Mouse (Mus musculus) layer of hippocampus, postnatal 36 days (tissue): ENCODE results near the gene Srgn. TPM values are rescaled to one million over a fixed set of nuclear protein-coding genes. Genes with fewer than 3 reads are reported as not detected.
"Not testable (repeated sequence)": the region's sequence is repeated elsewhere in the genome, so short reads cannot be mapped to it uniquely, and the experiment has no call there.

ENCODE experiments used
- DNase-seq, 2 experiments: peaks; one replicate each; pipeline ENCODE4 v3.0.0; 2022
- total RNA-seq, 2 experiments: library from RNA; stranded (reverse); gene quantifications; 2 replicates each; pipeline ENCODE4 v1.2.3; 2021

Gene Srgn
- total RNA-seq, 2 experiments from 2014 or later, result 8.4 to 8.5 TPM

DNA sequence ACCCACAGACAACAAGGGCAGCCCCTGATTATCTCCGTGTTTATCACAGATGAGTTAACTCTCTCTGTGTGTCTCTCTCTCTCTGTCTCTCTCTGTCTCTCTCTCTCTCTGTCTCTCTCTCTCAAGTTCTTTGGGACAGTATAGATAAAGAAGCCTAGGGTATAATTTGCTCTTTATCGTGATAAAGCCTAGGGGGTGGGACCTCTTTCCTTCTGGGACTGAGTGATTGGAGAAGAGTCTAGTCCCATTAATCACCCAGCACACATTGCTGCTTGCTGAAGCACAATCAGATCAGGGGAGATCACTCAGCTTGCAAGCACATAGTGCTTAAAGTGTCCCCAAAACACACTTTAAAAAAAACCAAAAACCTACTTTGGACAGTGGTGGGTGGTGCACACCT, 6.3 kb downstream of the Srgn start:
- no peak for DNase-seq

DNA sequence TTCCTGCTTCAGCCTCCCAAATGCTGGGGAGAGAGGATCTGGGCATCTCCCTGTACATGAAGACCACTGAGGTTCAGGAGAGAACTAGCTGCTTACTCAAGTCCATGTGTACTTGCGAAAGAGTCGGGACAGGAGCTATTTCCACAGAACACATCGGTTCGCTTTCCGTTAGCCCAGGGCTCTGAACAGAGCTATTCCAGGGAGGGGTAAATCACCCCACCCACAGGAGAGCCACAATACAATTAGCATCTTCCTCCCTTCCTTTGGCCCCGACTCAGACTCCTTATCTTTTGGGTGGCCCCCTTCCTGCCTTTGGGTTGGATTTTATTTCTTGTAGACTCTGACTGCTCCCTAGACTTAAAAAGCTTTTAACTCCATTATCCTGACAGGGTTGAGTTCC, 9.7 kb downstream of the Srgn start:
- no peak for DNase-seq

DNA sequence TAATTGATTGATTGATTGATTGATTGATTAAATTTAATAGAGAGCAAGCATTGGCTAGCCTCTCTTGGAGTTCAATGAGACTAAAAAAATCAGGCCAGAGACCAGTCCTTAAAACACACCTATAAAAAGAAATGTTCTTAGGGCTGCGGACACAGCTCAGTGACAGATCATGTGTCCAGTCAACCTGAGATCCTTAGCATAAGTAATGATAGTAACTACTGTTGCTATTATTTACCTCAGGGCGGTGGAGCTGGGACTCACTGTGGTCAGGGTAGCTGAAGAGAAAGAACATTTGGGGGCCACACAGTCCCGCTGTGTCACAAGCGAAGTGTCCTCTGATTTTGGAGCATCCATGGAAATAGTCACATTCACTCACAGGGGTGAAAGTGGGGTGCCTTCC, 14.4 kb downstream of the Srgn start:
- no peak for DNase-seq

DNA sequence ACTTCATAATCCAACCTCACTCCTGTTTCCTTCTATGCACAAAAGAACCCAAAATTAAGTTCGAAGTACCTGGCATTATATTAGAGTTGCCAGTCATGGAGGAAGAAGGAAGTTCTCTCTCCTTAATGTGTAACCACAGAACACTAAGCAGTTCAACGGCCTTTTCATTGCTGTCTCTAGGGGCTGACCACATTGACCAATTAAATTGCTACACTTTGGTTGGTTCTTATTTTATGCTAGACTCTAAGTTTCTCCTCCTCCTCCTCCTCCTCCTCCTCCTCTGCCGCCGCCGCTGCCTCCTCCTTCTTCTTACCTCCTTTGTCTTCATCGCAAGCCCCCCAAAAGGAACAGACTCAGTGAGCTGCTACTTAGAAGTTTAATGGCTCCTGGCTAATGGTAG, 15.7 kb downstream of the Srgn start:
- DNase-seq, result no peak

DNA sequence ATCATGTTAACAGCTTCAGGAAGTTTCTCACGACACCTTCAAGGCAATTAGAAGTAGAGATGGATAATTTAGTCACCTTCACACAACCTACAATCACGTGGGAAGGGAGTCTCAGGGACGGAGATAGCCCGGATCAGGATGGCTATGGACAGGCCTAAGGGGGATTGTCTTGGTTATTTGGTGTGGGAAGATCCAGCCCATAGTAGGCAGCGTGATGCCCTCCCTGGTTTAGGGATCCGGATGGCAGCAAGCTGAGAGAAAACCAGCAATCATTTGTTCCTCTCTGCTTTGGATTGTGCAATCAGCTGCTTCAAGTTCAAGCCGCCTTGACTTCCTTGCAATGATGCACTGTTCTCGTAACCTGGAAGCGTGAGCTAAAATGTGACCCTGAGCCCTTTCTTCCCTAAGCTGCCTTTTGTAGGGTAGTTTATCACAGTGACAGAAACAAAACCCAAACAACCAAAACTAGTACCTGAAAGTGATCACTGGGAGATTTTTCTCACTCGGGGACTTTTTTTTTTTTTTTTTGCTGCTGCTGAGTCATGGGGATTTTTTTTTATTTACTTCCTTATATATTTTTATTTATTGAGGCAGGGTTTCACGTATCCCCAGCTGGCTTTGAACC, 18.1 kb downstream of the Srgn start:
- DNase-seq, result no peak

DNA sequence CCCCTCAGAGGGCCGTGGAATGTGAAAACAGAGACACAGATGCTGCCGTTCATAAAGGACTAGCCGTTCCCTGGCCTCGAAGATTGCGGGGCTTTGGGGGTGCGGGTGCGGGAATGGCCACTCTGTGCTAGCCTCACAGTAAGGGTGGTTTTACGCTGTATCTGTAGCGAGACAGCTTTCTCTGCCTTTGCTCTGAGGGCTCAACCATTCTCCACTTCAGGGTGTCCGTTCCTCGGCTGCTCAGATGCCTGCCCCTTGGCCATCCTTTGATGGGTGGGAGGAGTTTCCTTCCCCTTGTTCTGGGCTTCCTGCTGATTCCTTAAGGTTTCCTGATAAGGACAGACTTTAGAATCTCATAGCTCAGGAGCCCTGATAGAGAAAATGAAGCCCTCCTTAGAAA, 18.8 kb downstream of the Srgn start:
- DNase-seq, result no peak

DNA sequence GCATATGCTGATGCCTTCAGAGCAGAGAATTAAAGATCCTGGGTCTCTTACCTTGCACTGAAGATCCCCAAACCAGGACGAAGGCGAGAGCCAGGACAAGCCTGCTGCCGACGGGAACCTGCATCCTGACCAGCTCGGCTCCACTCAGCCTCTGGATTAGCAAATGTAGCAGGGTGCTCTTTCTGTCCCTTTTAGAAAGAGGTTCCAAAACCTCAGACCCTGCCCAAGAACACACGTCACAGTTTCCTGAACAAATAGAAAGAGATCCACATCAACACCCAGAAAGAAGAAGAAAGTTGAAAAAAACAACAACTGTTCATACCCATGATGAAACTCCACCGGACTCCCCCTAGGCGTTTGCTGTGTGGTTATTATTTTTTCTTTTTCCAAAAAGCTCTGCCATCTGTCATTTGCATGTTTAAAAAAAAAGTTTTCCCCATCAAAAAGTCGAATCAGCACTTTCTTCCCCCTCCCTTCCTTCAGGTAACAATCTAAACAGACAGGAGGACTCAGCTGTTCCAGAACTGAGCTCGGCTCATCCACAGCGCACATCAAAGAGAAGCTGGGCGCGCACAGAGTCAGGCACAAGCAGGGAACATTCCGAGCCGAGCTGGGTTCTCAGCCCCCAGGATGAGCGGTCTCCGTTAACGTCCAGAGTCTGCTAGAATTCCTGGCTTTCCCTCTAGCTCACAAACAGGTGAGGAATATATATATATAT, 19.5 kb downstream of the Srgn start:
- no peak for DNase-seq

DNA sequence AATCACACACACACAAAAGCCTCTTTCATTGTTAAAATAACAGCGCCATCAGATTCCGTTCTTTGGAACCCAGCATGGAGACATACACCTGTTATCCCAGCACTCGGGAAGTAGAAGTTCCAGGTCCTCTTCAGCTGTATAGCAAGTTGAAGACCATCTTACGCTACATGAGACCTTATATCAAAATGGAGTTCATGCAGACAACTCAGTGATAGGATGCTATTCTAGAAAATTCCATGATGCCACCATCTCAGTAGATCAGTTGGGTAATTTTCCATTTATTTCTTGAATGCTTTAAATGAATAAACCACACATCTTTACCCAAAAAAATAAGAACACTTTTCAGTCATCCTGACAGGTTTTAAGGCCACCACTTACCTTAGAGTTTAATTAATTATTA, 20.2 kb downstream of the Srgn start:
- no peak for DNase-seq

DNA sequence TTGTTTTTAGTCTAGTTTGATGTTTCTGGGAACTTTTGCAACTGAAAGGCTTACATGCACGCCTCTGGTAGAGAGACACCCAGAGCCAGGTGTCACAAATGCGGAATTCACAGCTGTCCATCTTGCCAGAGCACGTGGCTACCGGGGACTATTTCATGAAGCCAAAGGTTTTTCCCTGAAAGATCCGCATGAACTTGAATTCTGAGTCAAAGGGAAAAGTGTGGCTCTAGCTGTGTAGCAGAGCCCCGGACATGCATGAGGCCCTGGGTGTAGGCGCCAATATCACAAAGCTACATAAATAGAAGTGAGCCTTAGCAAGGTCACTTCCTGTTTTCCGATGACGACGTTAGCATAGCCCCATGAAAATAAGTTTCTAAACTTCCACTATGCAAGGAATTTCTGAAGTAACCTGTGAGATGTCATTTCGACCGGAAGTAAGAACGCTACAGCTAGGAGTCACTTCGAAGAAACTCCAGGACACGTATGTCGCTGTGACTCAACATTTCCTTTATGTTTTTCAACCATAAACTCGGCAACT, 21.2 kb downstream of the Srgn start:
- DNase-seq, result no peak

DNA sequence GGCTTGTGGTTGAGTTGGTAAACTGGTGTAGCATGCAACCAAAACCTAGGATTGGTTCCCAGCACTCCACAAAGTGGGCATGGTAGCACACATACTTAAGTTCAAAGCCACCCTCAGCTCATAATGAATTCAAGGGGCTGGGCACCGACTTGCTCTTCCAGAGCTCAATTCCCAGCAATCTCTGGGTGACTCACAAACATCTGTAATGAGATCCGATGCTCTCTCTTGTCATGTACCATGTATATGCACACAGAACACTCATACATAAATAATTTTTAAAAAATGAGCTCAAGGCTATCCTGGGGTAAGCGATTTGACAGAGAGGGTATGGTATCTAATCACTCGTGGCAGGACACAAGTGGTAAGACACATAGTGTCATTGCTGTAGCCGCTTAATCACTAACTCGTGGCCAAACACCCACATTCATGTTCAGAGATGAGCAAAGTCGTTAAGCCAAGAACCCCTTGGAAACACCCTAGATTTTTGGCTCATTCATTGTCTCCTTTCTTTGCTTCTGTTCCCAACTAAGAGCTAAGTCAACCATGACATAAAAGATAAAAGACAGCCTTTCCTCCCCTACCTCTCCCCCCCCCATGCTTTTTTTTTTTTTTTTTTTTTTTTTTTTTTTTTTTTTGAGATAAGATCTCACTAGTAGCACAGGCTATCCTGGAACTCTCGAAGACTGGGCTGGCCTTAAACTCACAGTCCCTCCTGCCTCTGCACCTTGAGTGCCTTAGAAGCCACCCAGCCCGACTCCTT, 21.8 kb downstream of the Srgn start:
- no peak for DNase-seq

DNA sequence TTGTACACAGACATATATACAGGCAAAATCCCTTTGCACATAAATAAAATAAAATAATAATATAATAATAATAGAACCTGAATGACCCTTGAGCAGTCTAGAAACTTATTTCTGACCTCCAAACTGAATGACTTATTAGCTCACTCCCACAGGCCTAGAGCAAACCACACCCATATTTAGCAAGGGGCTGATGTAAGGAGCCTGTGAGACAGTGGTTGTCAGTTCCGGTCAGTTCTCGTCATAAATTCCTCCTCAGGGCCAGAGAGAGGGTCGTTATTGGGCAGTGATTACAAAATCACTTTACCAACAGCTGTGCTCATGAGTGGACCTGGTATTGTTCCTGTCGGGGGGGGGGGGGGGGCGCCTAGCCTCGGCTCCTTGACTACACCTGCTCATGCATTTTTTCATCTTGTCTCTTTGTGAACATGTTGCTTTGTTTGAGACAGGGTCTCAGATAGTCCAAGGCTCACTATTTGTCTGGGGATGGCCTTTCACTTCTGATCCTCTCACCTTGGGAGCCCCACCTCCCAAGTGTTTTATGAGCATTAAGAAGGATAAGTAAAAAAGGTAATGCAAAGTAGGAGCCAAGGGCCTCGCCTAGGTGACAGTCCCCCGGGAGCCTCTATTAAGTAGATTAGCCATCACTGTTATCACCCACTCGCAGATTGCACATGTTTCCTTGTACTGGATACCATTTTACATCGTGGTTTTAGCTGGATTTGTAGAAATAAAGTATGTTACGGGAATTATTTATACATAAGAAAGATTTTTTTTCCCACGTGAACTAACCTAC, 23.2 kb downstream of the Srgn start:
- DNase-seq, result no peak

DNA sequence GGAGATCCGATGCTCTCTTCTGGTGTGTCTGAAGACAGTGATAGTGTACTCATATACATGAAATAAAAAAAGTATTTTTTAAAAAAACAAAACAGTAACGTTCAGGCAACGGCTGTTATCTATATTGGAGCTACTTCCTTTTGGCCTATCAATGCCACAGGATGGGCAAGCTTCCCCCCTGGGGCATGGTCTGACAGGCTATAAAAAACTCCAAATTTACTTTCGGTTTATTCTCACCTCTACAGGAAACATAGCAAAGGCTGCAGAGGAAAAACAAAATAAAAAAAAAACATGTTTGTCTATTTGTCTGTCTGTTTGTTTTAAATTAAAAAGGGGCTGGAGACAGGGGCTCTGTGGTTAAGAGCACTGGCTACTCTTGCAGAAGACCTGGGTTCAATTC, 23.9 kb downstream of the Srgn start:
- DNase-seq, result no peak

DNA sequence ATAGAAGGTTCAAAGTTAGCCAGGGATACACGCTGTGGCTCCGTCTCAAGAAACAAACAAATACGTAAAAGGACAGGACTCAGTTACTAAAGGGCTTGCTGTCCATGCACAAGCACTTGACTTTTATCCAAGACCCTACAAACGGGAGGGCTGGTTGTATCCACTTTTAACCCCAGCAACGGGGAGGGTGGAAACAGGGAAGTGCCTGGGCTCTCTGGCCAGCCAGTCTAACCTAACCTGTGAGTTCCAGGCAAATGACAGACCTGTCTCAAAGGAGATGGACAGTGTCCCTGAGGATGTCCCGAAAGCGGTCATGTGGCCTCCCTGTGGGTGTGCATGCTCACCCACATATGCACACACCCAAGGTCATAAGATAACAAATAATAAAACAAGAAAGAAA, 25.3 kb downstream of the Srgn start:
- DNase-seq, result no peak

DNA sequence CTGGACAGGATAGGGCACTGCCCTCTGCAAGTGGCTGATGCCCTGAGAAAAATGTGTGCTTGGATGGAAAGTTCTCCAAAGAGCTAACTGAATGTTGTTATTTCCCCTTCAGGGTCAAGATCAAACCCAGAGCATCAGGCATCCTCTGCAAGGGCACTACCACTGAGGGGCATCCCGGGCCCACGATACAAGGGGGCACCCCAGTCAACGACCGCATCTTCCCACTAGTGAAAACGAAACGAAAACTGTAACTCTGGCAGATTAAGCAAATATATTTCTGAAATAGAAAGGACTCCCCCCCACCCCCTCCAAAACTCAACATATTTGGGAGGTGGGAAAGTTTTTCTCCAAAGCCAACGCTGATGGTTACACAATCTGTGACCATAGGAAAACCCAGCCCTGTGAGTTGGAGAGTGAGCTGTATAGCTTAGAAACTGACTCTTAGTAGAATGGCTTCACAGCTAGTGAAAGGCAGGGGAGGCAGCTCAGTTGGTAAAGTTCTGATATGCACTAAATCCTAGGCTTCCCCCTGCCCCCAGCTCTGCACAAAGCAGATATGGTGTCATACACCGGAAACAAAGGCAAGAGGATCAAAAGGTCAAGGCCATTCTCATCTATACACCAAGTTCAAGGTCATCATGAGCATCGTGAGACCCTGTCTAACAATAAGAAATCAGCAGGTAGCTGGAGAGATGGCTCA, 26.2 kb downstream of the Srgn start:
- DNase-seq, result no peak

DNA sequence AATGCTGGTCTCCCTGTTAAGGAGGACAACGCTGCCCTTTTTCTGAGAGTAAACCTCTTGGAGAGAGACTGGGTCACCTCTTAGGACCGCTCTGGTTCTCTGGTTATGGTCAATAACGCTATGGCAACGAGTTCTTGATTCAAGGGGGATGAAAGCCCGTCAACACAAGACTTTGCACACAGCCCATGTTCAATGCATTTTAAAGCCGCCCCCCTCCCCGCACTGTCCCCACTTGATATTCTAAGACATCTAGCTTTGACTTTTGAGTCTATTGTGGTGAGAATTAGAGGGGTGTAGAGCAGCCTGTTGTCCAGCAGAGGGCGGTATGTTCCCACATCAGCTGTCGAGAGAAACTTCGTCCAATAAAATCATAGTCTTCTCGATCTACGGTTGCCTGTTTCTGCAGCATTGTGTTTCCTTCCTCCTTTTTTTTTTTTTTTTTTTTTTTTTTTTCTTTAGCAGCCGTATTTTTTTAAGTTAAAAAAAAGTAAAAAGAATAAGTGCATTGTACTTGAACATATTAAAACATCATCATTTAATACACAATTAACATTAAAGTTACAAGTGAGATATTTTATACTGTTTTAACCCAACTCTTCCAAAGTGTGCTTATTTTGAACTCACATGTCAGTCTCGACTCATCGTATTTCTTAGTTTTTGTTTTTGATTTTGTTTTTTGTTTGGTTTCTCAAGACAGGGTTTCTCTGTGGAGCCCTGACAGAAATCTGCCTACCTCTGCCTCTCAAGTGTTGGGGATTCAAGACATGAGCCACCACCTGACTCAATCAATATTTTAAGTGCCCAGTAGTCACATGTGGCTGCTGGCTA, 26.9 kb downstream of the Srgn start:
- DNase-seq, result peak; percentile 44 to 47

DNA sequence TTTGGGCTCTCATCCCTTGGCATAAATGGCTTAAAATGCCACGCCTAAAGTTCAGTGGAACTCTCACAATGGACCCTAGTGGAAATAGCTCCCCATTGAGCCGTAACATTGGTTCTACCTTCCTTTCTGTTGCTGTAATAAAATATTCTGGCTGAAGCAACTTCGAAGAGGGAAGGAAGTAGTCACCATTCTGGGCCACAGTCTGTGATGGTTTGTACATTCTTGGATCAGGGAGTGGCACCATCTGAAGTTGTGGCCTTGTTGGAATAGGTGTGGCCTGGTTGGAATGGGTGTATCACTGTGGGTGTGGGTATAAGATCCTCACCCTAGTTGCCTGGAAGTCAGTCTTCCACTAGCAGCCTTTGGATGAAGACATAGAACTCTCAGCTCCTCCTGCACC, 35.6 kb downstream of the Srgn start:
- DNase-seq, result not testable (repeated sequence)

DNA sequence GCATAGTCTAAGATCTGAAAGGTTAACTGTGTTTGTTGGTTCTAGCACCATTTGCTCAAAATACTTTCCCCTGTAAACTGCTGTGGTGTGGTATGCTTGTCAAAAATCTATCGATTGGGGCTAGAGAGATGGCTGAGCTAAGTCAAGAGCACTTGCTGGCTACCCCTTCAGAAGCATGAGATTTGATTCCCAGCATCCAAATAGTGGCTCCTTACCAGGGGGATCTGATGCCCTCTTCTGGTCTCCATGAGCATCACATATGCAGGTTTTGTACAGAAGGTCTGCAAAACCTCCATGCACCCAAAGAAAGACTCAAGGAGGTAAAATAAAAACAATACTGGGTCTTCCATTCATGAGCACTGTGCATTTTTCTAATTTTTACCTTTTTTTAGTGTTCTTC, 39.0 kb downstream of the Srgn start:
- no peak for DNase-seq

DNA sequence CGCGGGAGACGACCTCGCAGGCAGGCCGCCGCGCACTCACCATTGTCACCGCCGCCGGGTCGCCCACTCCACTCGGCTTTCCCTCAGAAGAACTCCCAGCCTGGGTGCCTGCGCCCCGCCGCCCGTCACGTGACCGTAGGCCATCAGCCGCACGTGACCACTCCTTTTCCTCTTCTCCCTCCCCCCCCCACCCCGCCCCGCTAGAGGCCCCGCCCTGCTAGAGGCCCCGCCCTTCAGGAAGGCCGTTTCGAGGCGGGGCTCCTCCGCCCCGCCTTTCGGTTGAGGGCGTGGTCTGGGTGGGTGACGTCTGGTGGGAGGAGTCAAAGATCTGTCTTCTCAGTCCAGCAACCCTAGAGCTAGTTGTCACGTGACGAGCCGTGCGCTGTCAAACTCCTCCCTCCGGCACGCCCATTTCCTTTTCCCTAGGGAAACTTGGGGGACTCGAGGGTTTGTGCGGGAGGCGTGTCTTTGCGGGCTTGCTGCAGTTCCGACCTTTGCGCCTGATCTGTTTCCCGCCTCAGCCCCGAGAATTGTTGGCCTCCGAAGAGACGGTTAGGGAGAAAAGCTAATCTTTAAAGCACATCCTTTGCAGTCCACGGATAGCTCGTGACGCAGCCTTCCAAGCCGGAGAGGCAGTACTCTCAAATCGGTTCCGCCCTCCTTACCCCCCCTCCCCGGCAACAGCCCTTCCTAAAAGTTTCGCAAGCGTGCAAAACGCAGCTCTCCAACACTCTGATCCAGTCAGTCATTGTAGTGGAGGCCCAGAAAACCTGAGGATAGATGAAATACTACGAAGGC, 40.4 kb downstream of the Srgn start, which contains the start of gene Vps26a:
Gene Vps26a (minus strand): TSS at position 188 of the 798 bp plus-strand sequence.
- DNase-seq, result peak; percentile 99

DNA sequence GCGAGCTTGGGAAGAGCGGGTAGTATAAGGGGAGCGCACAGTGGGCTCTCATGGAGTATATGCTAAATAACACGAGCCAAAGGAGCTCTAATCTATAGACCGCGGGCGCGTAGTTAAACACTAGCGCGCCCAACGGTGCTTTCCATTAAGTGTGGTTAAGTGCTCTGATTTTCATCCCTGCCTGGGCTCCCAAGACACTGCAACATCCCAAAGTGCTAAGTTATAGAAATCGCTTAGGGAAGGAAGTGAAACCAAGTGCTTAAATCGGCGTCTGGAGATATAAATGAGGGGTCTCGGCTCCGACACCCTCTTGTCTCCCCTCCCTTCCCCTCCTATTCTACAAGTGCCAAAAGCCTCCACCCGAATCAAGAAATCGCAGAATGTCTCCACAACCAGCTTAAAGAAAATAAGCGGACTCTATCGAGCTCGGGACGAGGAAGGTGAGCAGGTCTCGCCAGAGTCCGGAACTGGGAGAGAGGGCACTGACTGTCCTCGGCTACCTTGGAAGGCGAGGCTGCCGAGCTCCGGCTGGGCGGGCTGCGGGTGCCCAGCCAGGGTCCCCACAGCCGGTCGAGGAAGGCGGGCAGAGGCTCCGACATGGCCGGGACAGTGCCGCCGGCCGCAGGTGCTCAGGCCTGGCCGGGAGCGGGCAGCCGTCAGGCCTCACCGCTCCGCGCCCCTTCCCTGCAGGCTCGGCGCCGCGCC, 41.2 kb downstream of the Srgn start:
- peak in 1 of 2 experiments; percentile 9 for DNase-seq
